Mouse (Mus musculus) layer of hippocampus, postnatal 25 days (tissue): Measurements from ENCODE around the gene Gon4l. TPM values are rescaled to one million over a fixed set of nuclear protein-coding genes. Genes with fewer than 3 reads are reported as not detected.

Experiments
- total RNA-seq, 2 experiments: library from RNA; stranded (reverse); gene quantifications; 2 replicates each; pipeline ENCODE4 v1.2.3; 2021

Gon4l gene
- total RNA-seq, 2 experiments from 2014 or later: 39.8 to 46.4 TPM

Other genes with a start within 250 kb of the Gon4l start
- gene Arhgef2, start 229.3 kb upstream of the Gon4l start, total RNA-seq: 100 to 1,000 TPM; 232 to 289 TPM
- gene Rxfp4, start 182.1 kb upstream of the Gon4l start, total RNA-seq: not detected
- 10 to 100 TPM; 46.3 to 53.9 TPM for gene Khdc4, start 149.4 kb upstream of the Gon4l start, total RNA-seq
- 10 to 100 TPM; 45.3 to 46.9 TPM for gene Rit1, start 118.4 kb upstream of the Gon4l start, total RNA-seq
- gene Syt11, start 60.1 kb upstream of the Gon4l start, total RNA-seq: 100 to 1,000 TPM; 502 to 559 TPM
- 10 to 100 TPM; 24.6 to 27.1 TPM for gene Msto1, start 78.8 kb downstream of the Gon4l start, total RNA-seq
- gene Ash1l, start 115.4 kb downstream of the Gon4l start, total RNA-seq: 10 to 100 TPM; 70.5 to 82.0 TPM
- gene Dap3, start 116.0 kb downstream of the Gon4l start, total RNA-seq: 100 to 1,000 TPM; 102 to 116 TPM